Mouse (Mus musculus) left cerebral cortex, postnatal 4 days (tissue): ENCODE results near the gene Ptx3. TPM values are rescaled to one million over a fixed set of nuclear protein-coding genes. Genes with fewer than 3 reads are reported as not detected.

Experiments used
- total RNA-seq, 2 experiments: library from RNA; stranded (reverse); gene quantifications; 2 replicates each; pipeline ENCODE4 v1.2.3; 2021

The Ptx3 gene
- total RNA-seq, 2 experiments from 2014 or later = 6.0 to 7.7 TPM

Other genes with a start within 250 kb of the Ptx3 start
- gene Veph1, start 76.9 kb downstream of the Ptx3 start, total RNA-seq = 1 to 10 TPM; 1.3 to 2.8 TPM